Mouse (Mus musculus) cortical plate, adult 2 months (tissue): ENCODE data around the gene Naa10.

Experiments
- CTCF ChIP-seq: fragments of 200-500 bp; IDR thresholded peaks from 2 replicates; pipeline ENCODE4 v1.5.1; 2011; ENCODE audit warnings: mild to moderate bottlenecking, control low read depth, low read length; ENCODE audit not compliant: insufficient read depth; ENCODE audit errors: extremely low read depth
- POLR2A ChIP-seq: fragments of 200-500 bp; IDR thresholded peaks from 2 replicates; pipeline ENCODE4 v1.6.1; 2011; ENCODE audit warnings: mild to moderate bottlenecking, low read length, control low read depth; ENCODE audit not compliant: insufficient read depth; ENCODE audit errors: extremely low read depth

DNA sequence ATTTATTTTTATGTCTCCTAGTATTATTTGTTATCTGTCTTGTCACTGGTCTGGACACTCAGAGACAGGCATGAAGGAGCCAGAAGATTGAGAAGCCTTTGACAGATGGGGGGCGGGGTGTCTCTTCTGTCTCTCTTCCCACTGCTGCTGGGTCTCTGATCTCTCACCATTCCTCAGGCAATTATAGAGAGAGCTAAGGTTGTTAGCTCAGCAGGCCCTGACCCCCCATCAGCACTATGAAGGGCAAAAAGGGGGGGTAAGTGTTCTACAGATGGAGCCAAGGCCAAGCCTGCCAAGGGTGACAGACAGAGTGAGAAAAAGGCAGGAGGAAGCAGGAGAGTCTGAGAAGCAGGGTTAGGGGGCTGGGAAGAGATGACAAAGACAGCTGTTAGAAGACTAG, 49.8 kb downstream of the Naa10 start:
- TF ChIP-seq CTCF: no peak
- no peak for TF ChIP-seq POLR2A
